Mouse (Mus musculus) stomach, embryonic 15.5 days (tissue): ENCODE data around the gene Ube3b. TPM values are rescaled to one million over a fixed set of nuclear protein-coding genes. Genes with fewer than 3 reads are reported as not detected.

Experiments
- ATAC-seq: fragments of 200-750 bp; cut with Nextera tagmentation; 2 replicates; pipeline ENCODE4 v1.8.0; 2017; ENCODE audit warnings: low read depth, moderate number of reproducible peaks, moderate TSS enrichment; ENCODE audit not compliant: insufficient read depth, low FRiP score
- H3K27ac ChIP-seq: fragments of 300-500 bp; sonication (generic); 2 replicates; pipeline ENCODE4 v1.5.1; 2015; ENCODE audit warnings: mild to moderate bottlenecking, inconsistent platforms
- H3K27me3 ChIP-seq: fragments of 300-500 bp; sonication (generic); replicated peaks from 2 replicates; pipeline ENCODE4 v1.6.1; 2015; ENCODE audit warnings: inconsistent platforms
- H3K36me3 ChIP-seq: fragments of 300-500 bp; sonication (generic); 2 replicates; pipeline ENCODE4 v1.6.1; 2015; ENCODE audit warnings: inconsistent platforms
- H3K4me1 ChIP-seq: fragments of 300-500 bp; sonication (generic); 2 replicates; pipeline ENCODE4 v1.6.1; 2015; ENCODE audit warnings: inconsistent platforms
- H3K4me2 ChIP-seq: fragments of 300-500 bp; sonication (generic); 2 replicates; pipeline ENCODE4 v1.6.1; 2015; ENCODE audit warnings: mild to moderate bottlenecking, inconsistent platforms
- H3K4me3 ChIP-seq: fragments of 300-500 bp; sonication (generic); replicated peaks from 2 replicates; pipeline ENCODE4 v1.5.1; 2015; ENCODE audit warnings: inconsistent platforms
- H3K9ac ChIP-seq: fragments of 300-500 bp; sonication (generic); 2 replicates; pipeline ENCODE4 v1.6.1; 2015; ENCODE audit warnings: inconsistent platforms
- H3K9me3 ChIP-seq: fragments of 300-500 bp; sonication (generic); 2 replicates; pipeline ENCODE4 v1.6.1; 2016; ENCODE audit warnings: inconsistent platforms
- WGBS: fragments of 180-500 bp; shearing (Covaris S2); methylation state at CpG from one replicate; pipeline ENCODE4 v1.1.7; 2015; 5-methylcytosine and 5-hydroxymethylcytosine counted together
- microRNA-seq: library from miRNA; unstranded; fragments of <30 nt; microRNA quantifications from one replicate; pipeline ENCODE4, GENCODE M21; 2016
- polyA plus RNA-seq: library from polyadenylated mRNA; unstranded; fragments of >200 nt; fragmentation: Nextera tagmentation; extraction: Ambion mirVana; gene quantifications from 2 replicates; pipeline ENCODE4 v1.2.1, GENCODE M21; 2015

Ube3b gene
- polyA plus RNA-seq, 1 experiment from 2014 or later: 36.1 TPM

GRCm38 (mm10) chr5:114467430-114467829, 87.0 kb downstream of the Ube3b start:
- Histone ChIP-seq H3K9ac (no peak overlapping the region), H3K27me3 (no peaks in the 10 kb centered on the region), H3K27ac (peak overlapping the region; percentile 76)

DNA sequence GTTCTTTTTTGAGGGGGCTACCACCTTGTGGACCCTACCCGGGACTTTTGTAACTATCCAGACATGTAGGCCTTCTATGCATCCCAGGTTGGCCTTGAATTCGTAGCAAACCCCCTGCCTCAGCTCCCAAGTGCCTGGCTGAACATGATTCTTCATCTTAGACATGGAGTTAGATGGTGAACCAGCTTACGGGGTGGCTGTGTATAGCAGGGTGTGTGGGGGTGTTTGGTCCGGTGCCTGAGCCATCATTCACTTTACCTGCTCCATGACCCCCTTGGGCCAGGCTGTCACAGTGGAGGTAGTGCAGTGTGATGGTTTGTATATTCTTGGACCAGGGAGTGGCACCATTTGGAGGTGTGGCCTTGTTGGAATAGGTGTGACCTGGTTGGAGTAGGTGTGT, 87.6 kb downstream of the Ube3b start:
- ATAC-seq: no peak
- peak overlapping the region; percentile 76 for H3K27ac ChIP-seq
- no peak overlapping the region for H3K9ac ChIP-seq
- H3K4me3 ChIP-seq: no peak overlapping the region
- WGBS: 48% methylated on average over 4 of the region's 4 CpGs
- no peaks in the 10 kb centered on the region for H3K36me3 ChIP-seq
- peak overlapping the region; percentile 52 for H3K4me2 ChIP-seq
- no peaks in the 10 kb centered on the region for H3K27me3 ChIP-seq
- no peaks in the 10 kb centered on the region for H3K9me3 ChIP-seq
- H3K4me1 ChIP-seq: peaks cover 22% of the 10 kb centered on the region

More at GRCm38 (mm10) chr5:114467430-114467829, 87.0 kb downstream of the Ube3b start:
- Histone ChIP-seq H3K36me3 (no peaks in the 10 kb centered on the region), H3K4me2 (peak overlapping the region; percentile 52), H3K9me3 (no peaks in the 10 kb centered on the region), H3K4me1 (peaks cover 22% of the 10 kb centered on the region), H3K4me3 (peak overlapping the region; percentile 27)
- WGBS: 2% methylated on average over 12 of the region's 13 CpGs
- peak; percentile 84 for ATAC-seq

DNA sequence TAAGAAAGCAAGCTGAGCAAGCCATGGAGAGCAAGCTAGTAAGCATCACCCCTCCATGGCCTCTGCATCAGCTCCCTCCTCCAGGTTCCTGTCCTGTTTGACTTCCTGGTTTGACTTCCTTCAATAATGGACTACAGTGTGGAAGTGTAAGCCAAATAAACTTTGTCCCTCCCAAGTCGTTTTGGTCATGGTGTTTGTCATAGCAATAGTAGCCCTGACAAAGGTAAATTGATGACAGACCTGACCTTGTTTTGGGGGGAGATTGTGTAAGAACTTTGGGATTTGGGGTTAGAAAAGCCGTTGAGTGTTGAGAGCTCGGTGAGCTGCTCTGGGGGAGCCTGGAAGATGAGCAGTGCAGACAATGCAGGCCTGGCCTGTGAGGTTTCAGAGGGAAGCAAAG, 90.0 kb downstream of the Ube3b start:
- Histone ChIP-seq H3K27ac (no peak overlapping the region), H3K4me2 (no peak overlapping the region), H3K4me3 (no peak overlapping the region), H3K9ac (no peak overlapping the region), H3K36me3 (no peaks in the 10 kb centered on the region), H3K27me3 (no peaks in the 10 kb centered on the region), H3K4me1 (peaks cover 21% of the 10 kb centered on the region), H3K9me3 (no peaks in the 10 kb centered on the region)
- WGBS: 53% methylated on average over 3 of the region's 3 CpGs
- no peak for ATAC-seq

Small RNA genes lying within 50 kb of the gene (microRNA-seq; reads per million reads assigned to microRNA genes)
- gene Mir7027: not detected

Other genes with a start within 250 kb of the Ube3b start
- 2.1 and 2.2 TPM in 2 replicates for gene Acacb, start 234.1 kb upstream of the Ube3b start, polyA plus RNA-seq
- gene Foxn4, start 106.8 kb upstream of the Ube3b start, polyA plus RNA-seq: not detected in 2 replicates
- 5.5 and 6.5 TPM in 2 replicates for gene Myo1h, start 91.4 kb upstream of the Ube3b start, polyA plus RNA-seq
- gene Kctd10, start 99 bp upstream of the Ube3b start, polyA plus RNA-seq: 122 and 124 TPM in 2 replicates
- gene Mmab, start 63.5 kb downstream of the Ube3b start, polyA plus RNA-seq: 28.8 and 29.8 TPM in 2 replicates
- 49.7 and 51.5 TPM in 2 replicates for gene Mvk, start 63.7 kb downstream of the Ube3b start, polyA plus RNA-seq
- 2.9 and 3.8 TPM in 2 replicates for gene Fam222a, start 187.4 kb downstream of the Ube3b start, polyA plus RNA-seq